Mouse (Mus musculus) heart, postnatal 36 days (tissue): Measurements from ENCODE around the gene Tssk3. TPM values are rescaled to one million over a fixed set of nuclear protein-coding genes. Genes with fewer than 3 reads are reported as not detected.
A peak's percentile ranks its signal among the peaks of the same experiment; 100 is the strongest.

Experiments
- DNase-seq, 2 experiments: peaks; one replicate each; pipeline ENCODE4 v3.0.0; 2021 to 2022
- intact Hi-C: fragments of 180-260 bp; cut with DNase I; formaldehyde crosslinking; loops from one replicate; pipeline ENCODE4 v1.15.1; 2025
- total RNA-seq, 2 experiments: library from RNA; stranded (reverse); gene quantifications; 2 replicates each; pipeline ENCODE4 v1.2.3; 2021

Tssk3 gene
- total RNA-seq, 2 experiments from 2014 or later: not detected

DNA sequence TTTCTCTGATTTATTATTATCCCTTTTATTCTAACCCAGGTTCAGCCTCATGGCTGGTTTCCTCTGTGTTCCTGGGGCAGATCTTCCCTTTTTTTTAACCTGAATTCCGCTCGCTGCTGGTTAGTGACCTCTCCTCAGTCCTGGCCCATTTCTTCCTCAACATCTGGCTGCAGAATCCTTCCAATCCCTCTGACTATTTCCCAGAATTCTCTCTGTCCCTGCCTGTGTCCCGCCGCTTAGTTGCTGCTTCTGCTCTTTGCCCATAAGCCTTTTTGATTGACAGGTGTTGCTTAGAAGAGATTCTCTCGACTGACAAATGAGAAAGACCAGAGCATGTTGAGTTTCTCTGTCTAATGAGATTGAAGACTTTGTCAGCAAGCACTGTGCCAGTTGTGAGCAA, 34.7 kb downstream of the Tssk3 start:
- no peak for DNase-seq
- intact Hi-C loops: loop anchor here (5.0 to 10.0 kb wide), 2 partner anchors 264 to 321 kb away; partner anchors contain the start of gene Fndc5

GRCm38 (mm10) chr4:129455265-129455664, 35.6 kb downstream of the Tssk3 start:
- intact Hi-C loops: loop anchor here (1.0 to 10.0 kb wide), 3 partner anchors 105 to 320 kb away; partner anchors contain the start of gene Fndc5

DNA sequence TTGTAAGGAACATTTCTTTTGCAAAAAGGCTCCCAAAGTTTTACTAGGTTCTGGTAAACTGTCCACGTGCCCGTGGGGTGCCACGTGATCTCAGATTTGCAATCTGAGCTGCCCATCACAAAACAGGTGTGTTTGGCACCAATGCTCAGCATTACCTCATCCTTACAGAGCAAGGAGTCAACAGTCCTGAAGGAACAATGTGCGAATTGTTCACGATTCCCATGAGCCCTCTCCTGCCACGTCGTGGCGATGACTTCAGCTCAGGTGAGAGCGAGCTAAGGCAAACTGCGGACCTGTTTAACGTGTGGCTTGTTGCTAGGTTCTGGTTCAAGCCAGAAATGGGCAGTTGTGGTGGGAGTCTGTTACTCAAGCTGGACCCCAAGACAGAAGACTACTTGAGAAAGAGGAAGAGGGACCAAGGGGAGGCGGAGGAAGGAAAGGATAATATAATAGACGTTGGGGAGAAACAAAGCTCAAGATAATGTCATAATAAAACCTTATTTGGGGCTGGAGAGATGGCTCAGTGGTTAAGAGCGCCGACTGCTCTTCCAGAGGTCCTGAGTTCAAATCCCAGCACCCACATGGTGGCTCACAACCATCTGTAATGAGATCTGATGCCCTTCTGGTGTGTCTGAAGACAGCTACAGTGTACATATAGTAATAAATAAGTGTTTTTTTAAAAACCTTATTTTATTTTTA, 39.2 kb downstream of the Tssk3 start:
- intact Hi-C loops: loop anchor here (5.0 to 10.0 kb wide), 2 partner anchors 244 to 317 kb away; partner anchors contain the start of gene Fndc5
- no peak for DNase-seq

More at GRCm38 (mm10) chr4:129455265-129455664, 35.6 kb downstream of the Tssk3 start:
- peak; percentile 47 to 69 for DNase-seq

DNA sequence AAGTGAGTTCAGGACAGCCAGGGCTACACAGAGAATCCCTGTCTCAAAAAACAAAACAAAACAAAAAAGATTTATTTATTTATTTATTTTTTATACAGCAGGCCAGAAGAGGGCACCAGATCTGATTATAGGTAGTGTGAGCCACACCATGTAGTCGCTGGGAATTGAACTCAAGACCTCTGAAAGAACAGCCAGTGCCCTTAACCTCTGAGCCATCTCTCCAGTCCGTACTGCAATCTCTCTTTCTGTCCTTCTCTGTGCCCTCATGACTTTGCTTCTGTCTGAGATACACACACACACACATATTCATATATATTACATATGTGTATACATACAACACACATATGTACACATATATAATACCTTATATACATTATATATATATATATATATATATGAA, 40.0 kb downstream of the Tssk3 start:
- intact Hi-C loops: loop anchor here (5.0 to 10.0 kb wide), 2 partner anchors 244 to 316 kb away; partner anchors contain the start of gene Fndc5
- DNase-seq: no peak

DNA sequence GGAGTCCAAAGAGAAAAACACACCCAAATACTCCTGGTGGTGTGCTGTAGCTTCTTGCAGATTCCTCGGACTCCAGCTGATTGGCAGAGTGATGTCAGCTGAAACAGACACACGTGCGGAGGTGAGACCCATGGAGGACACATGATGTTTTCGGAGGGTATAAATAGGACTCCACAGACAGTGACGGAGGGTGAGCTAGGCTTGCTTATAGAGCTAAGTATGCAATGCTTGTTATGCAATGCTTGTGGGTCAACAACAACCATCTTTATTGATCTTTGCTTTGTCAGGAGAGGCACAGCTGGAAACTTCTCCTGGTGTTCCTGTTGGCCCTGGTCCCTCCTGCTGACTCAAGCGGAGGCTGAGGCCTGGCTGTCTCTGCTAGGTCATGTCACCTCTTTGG, 42.1 kb downstream of the Tssk3 start:
- intact Hi-C loops: no loop called here
- no peak for DNase-seq

DNA sequence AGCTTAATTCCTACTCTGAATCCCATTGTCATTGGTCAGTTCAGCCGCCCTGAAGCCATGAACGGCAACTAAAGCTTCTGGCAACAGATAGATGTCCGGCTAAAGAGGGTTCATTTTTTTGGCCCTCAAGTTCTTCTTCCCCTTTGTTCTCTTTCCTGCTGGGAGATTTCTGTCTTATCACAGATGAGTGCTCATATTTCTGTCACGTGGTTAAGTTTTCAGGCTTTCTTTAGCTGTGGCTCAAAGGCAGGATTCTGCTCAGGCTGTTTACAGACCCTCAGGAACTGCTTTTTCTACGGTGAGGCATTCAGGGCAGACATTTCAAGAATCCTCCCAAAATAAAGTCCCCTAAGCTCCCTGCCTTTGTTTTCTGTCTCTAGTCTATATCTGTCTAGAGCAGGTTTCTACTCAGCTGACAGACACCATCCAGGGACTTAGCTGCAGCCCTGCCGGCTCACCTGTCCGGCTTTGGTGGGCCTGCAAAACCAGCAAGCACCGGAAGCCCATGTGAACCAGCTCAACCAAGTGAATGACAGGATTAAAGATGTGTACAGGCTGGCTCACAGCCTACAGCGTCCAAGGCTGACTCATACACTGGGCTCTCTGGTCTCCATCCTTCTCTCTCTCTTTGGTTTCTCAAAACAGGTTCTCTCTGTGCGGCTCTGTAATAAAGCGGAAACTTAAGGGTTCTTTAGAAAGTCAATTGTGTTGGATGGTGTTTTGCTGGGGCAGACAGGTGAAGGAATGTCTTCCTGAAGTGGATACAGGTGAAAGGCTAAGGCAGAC, 42.9 kb downstream of the Tssk3 start:
- DNase-seq: no peak
- intact Hi-C loops: no loop called here

GRCm38 (mm10) chr4:129447360-129447759, 43.5 kb downstream of the Tssk3 start:
- intact Hi-C loops: no loop called here
- DNase-seq: no peak

DNA sequence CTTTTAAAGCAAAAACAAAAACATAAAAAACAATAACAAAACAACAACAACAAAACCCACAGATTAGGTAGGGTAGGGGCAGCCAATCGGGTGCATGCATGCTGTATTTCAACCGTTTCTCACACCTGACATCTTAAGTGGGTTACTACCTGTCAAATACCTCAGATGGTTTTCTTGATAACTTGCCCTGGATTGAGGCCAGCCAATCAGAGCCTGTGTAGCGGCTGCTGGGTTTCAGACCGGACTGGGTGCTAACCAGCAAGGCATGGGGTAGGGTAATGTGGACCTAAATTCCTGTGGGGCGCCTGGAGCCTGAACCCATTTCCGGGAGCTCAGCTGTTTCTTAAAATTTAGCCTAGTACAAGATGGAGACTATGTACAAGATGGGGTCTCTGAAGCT, 49.7 kb downstream of the Tssk3 start:
- intact Hi-C loops: no loop called here

DNA sequence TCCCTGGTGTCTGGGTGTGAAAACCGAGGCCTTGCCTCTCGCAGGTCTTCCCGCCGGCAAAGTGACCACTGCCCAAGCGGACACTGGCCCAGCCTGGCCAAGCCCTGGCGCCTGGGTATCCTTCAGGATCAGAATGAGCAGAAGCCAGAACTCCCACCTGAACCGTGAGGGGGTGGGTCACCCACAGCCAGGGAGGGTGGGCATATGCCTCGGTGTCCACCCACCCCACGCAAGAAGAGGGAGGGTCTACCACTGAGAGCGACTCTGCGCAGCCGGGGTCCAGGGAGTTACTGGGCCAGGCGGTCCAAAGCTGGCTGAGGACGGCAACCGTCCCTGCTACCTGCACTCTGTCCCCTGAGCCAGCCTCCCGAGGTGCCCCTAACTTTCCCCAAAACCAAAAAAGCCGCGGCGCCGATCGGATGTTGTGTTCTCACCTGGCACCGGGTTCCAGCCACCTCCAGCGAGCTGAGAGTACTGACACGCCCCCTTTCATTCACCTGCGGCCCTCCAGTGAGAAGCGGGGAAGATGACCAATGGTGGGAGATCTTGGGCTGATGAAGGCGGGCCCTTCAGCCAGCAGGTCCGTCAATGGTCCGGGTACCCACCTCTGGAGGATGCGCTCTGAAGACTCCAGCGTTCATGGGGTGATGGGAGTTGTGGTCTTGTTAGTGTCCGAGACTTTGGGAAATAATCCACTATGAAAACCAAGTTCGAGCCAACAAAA, 50.3 kb downstream of the Tssk3 start, which contains the start of gene Zbtb8b:
TSS of gene Zbtb8b (minus strand) at position 514 of the 724 bp plus-strand sequence.
- intact Hi-C loops: no loop called here
- no peak for DNase-seq

More for the DNA sequence above, 49.7 kb downstream of the Tssk3 start:
- no peak for DNase-seq

Other genes starting within 250 kb of the Tssk3 start
- gene C77080, start 229.6 kb downstream of the Tssk3 start, total RNA-seq: 1 to 10 TPM; 3.5 to 3.6 TPM
- 10 to 100 TPM; 15.8 to 17.1 TPM for gene Sync, start 203.4 kb downstream of the Tssk3 start, total RNA-seq
- 10 to 100 TPM; 70.5 to 80.8 TPM for gene Rbbp4, start 155.7 kb downstream of the Tssk3 start, total RNA-seq
- gene Zbtb8os, start 155.3 kb downstream of the Tssk3 start, total RNA-seq: 10 to 100 TPM; 22.9 to 27.1 TPM
- 1 to 10 TPM; 3.3 to 4.1 TPM for gene Zbtb8a, start 112.9 kb downstream of the Tssk3 start, total RNA-seq
- not detected for gene Zbtb8b, start 50.2 kb downstream of the Tssk3 start, total RNA-seq
- gene Bsdc1, start 29.4 kb downstream of the Tssk3 start, total RNA-seq: 10 to 100 TPM; 50.3 to 53.8 TPM
- not detected for gene Fam229a, start 168 bp upstream of the Tssk3 start, total RNA-seq
- gene Marcksl1, start 22.6 kb upstream of the Tssk3 start, total RNA-seq: 1 to 10 TPM; 4.4 to 5.7 TPM
- 10 to 100 TPM; 17.7 to 21.1 TPM for gene Hdac1, start 51.7 kb upstream of the Tssk3 start, total RNA-seq
- 1 to 10 TPM in 1 of 2 experiments, under 1 TPM in 1; 0.72 to 1.5 TPM for gene Lck, start 82.6 kb upstream of the Tssk3 start, total RNA-seq
- under 1 TPM; 0.46 to 1.00 TPM for gene Fam167b, start 87.5 kb upstream of the Tssk3 start, total RNA-seq
- gene Eif3i, start 109.6 kb upstream of the Tssk3 start, total RNA-seq: 100 to 1,000 TPM; 125 to 129 TPM
- 10 to 100 TPM; 42.7 to 43.6 TPM for gene Tmem234, start 109.6 kb upstream of the Tssk3 start, total RNA-seq
- gene Dcdc2b, start 123.2 kb upstream of the Tssk3 start, total RNA-seq: under 1 TPM; 0.44 to 0.95 TPM
- 10 to 100 TPM; 14.4 to 18.7 TPM for gene Iqcc, start 128.1 kb upstream of the Tssk3 start, total RNA-seq
- 10 to 100 TPM; 21.1 to 26.9 TPM for gene Ccdc28b, start 132.9 kb upstream of the Tssk3 start, total RNA-seq
- 10 to 100 TPM; 23.9 to 32.0 TPM for gene Txlna, start 150.0 kb upstream of the Tssk3 start, total RNA-seq
- gene Kpna6, start 181.7 kb upstream of the Tssk3 start, total RNA-seq: 10 to 100 TPM; 63.3 to 73.1 TPM
- gene Tmem39b, start 205.8 kb upstream of the Tssk3 start, total RNA-seq: 1 to 10 TPM; 4.1 to 4.7 TPM